Mouse (Mus musculus) thymus, adult 2 months (tissue): ENCODE results near the gene Dppa1.

ENCODE experiments used
- CTCF ChIP-seq: fragments of 200-500 bp; IDR thresholded peaks from 2 replicates; pipeline ENCODE4 v1.5.1; 2012; ENCODE audit warnings: mild to moderate bottlenecking, control low read depth, low read length, moderate library complexity, borderline replicate concordance; ENCODE audit not compliant: control insufficient read depth, poor library complexity, insufficient read depth; ENCODE audit errors: extremely low read depth
- POLR2A ChIP-seq: fragments of 200-500 bp; IDR thresholded peaks from 2 replicates; pipeline ENCODE4 v1.6.1; 2012; ENCODE audit warnings: mild to moderate bottlenecking, low read length, control low read depth, moderate library complexity; ENCODE audit not compliant: control insufficient read depth, poor library complexity, insufficient read depth; ENCODE audit errors: extremely low read depth

DNA sequence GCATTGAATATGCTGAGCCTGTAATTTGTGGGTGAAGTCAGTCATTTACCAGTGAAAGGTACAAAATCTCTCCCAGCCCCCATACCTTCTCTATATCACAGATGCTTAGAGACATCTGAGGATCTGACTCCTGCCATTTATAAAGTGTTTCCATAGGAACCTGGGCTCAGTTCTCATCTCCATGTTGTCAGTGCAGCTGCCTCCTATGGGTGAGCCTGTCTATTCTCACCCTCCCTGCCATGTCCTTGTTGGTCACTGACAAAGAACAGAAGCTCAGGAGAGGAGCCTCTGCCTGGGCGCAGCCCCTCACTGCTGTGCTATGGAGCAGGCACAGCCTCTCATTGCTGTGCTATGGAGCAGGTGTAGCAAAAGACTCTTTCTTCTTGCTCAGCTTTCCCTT, 9.1 kb downstream of the Dppa1 start:
- TF ChIP-seq CTCF, result no peak
- TF ChIP-seq POLR2A, result no peak
